ENCODE assay signal across 14 mouse cellular contexts in the genomic region with DNA sequence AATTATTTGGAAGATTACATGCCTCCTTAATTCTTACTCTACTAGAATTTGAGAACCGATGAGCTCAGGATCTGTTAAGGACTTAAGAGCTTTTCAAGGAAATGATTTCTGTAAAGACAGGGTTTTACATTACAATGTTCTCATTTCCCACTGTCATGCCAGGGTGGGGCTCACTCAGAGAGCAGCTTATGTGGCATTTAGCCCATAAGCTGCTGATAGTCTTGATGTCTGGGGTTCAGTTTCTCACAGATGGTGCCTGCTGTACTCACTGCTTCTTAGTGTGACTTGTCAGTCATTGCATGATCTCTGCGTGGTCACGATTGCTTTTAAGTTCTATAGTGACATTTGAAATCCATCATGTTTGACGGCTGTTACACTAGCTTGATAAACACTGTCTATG.
DNase-seq lines count a peak whose midpoint lies in the region; ATAC-seq and TF ChIP-seq lines count a peak whose summit lies in the region.
"Had no signal": no experiment of that assay in that cellular context is flagged by ENCODE, and none has a peak within 500 bp of the region (broad histone marks: within the 10 kb centered on the region; RNA-seq: fewer than 3 reads in every experiment).

No protein-coding gene starts in this region.

- DNase-seq in forebrain, embryonic 10.5 days (ENCODE audit: extremely low spot score, low spot score): no peak
- DNase-seq in left cerebral cortex, postnatal 4 days: peak; percentile 0
- no peak for DNase-seq in left cerebral cortex, postnatal 10 days (ENCODE audit: extremely low spot score in 1 of 2, low spot score in 2 of 2)
- peak; percentile 1 for DNase-seq in R1 (ENCODE audit: low read depth, low spot score)
- peak; percentile 6 for DNase-seq in forebrain, postnatal 0 days
- DNase-seq: B cell, adult 2 months; cerebellum, adult 18-20 months; lung, postnatal 4 days had no signal

- TF ChIP-seq CTCF in forebrain, postnatal 0 days (IDR thresholded peaks at IDR 0.05; ENCODE audit: low read depth): no peak

- H3K9ac ChIP-seq in forebrain, embryonic 13.5 days: no peak overlapping the region
- no peak overlapping the region for H3K9ac ChIP-seq in forebrain, postnatal 0 days
- no peak overlapping the region for H3K9ac ChIP-seq in heart, embryonic 12.5 days
- H3K9ac ChIP-seq: embryonic facial prominence, embryonic 15.5 days; heart, embryonic 15.5 days; liver, embryonic 12.5 days had no signal

- H3K4me3 ChIP-seq in forebrain, embryonic 13.5 days: no peak overlapping the region
- no peak overlapping the region for H3K4me3 ChIP-seq in forebrain, embryonic 10.5 days
- no peak overlapping the region for H3K4me3 ChIP-seq in forebrain, postnatal 0 days (ENCODE audit: low read depth, low read length)
- no peak overlapping the region for H3K4me3 ChIP-seq in heart, embryonic 12.5 days
- H3K4me3 ChIP-seq: embryonic facial prominence, embryonic 15.5 days; heart, embryonic 15.5 days; liver, embryonic 12.5 days had no signal

- intact Hi-C loops in left cerebral cortex, postnatal 4 days (cut with DNase I): no loop called here
- intact Hi-C loops in left cerebral cortex, postnatal 10 days (cut with DNase I): no loop called here

- H3K9me3 ChIP-seq in forebrain, embryonic 13.5 days (replicated peaks): no peaks in the 10 kb centered on the region
- no peaks in the 10 kb centered on the region for H3K9me3 ChIP-seq in forebrain, embryonic 10.5 days
- no peaks in the 10 kb centered on the region for H3K9me3 ChIP-seq in forebrain, postnatal 0 days (ENCODE audit: low read length)
- H3K9me3 ChIP-seq in heart, embryonic 12.5 days (replicated peaks): no peaks in the 10 kb centered on the region
- H3K9me3 ChIP-seq: embryonic facial prominence, embryonic 15.5 days; heart, embryonic 15.5 days; liver, embryonic 12.5 days had no signal

- no peaks in the 10 kb centered on the region for H3K27me3 ChIP-seq in forebrain, embryonic 13.5 days
- no peaks in the 10 kb centered on the region for H3K27me3 ChIP-seq in forebrain, embryonic 10.5 days (ENCODE audit: poor library complexity, severe bottlenecking)
- no peaks in the 10 kb centered on the region for H3K27me3 ChIP-seq in forebrain, postnatal 0 days (ENCODE audit: insufficient read depth, low read length)
- H3K27me3 ChIP-seq in heart, embryonic 12.5 days (replicated peaks): no peaks in the 10 kb centered on the region
- H3K27me3 ChIP-seq: embryonic facial prominence, embryonic 15.5 days; heart, embryonic 15.5 days; liver, embryonic 12.5 days had no signal

- WGBS in forebrain, embryonic 13.5 days: 68% methylated on average over 4 of the region's 4 CpGs
- WGBS in forebrain, embryonic 10.5 days: 79% methylated on average over 4 of the region's 4 CpGs
- 39% methylated on average over 4 of the region's 4 CpGs for WGBS in forebrain, postnatal 0 days
- 66% methylated on average over 4 of the region's 4 CpGs for WGBS in heart, embryonic 12.5 days

- H3K36me3 ChIP-seq in forebrain, embryonic 13.5 days (ENCODE audit: poor library complexity, severe bottlenecking): no peaks in the 10 kb centered on the region
- H3K36me3 ChIP-seq in forebrain, embryonic 10.5 days (replicated peaks): no peaks in the 10 kb centered on the region
- H3K36me3 ChIP-seq in forebrain, postnatal 0 days (ENCODE audit: insufficient read depth): no peaks in the 10 kb centered on the region
- H3K36me3 ChIP-seq in heart, embryonic 12.5 days: no peaks in the 10 kb centered on the region
- H3K36me3 ChIP-seq: embryonic facial prominence, embryonic 15.5 days; heart, embryonic 15.5 days; liver, embryonic 12.5 days had no signal

- no peak overlapping the region for H3K27ac ChIP-seq in forebrain, embryonic 13.5 days
- no peak overlapping the region for H3K27ac ChIP-seq in forebrain, embryonic 10.5 days
- no peak overlapping the region for H3K27ac ChIP-seq in forebrain, postnatal 0 days (ENCODE audit: low read depth, low read length)
- H3K27ac ChIP-seq in heart, embryonic 12.5 days (ENCODE audit: poor library complexity, severe bottlenecking): no peak overlapping the region
- H3K27ac ChIP-seq: embryonic facial prominence, embryonic 15.5 days; heart, embryonic 15.5 days; liver, embryonic 12.5 days had no signal

- no peak overlapping the region for H3K4me2 ChIP-seq in forebrain, embryonic 13.5 days
- no peak overlapping the region for H3K4me2 ChIP-seq in forebrain, postnatal 0 days (ENCODE audit: low read depth)
- no peak overlapping the region for H3K4me2 ChIP-seq in heart, embryonic 12.5 days
- H3K4me2 ChIP-seq: embryonic facial prominence, embryonic 15.5 days; heart, embryonic 15.5 days; liver, embryonic 12.5 days had no signal

- no peaks in the 10 kb centered on the region for H3K4me1 ChIP-seq in forebrain, embryonic 13.5 days
- H3K4me1 ChIP-seq in forebrain, embryonic 10.5 days: peaks cover 6% of the 10 kb centered on the region; the same call in 1 of the 2 replicates
- H3K4me1 ChIP-seq in forebrain, postnatal 0 days (ENCODE audit: insufficient read depth): no peaks in the 10 kb centered on the region
- no peaks in the 10 kb centered on the region for H3K4me1 ChIP-seq in heart, embryonic 12.5 days (replicated peaks)
- H3K4me1 ChIP-seq: embryonic facial prominence, embryonic 15.5 days; heart, embryonic 15.5 days; liver, embryonic 12.5 days had no signal

- ATAC-seq in forebrain, embryonic 13.5 days: peak; percentile 61
- ATAC-seq in forebrain, postnatal 0 days: peak; percentile 73; the same call in 1 of the 2 replicates
- no peak for ATAC-seq in heart, embryonic 12.5 days (ENCODE audit: insufficient number of reproducible peaks, low FRiP score)
- ATAC-seq in megakaryocyte progenitor cell, adult 5-6 weeks (replicated peaks; ENCODE audit: poor library complexity): no peak
- ATAC-seq: liver, embryonic 12.5 days had no signal

Comparison
In these comparisons a context has a peak if more than half of its experiments do, and no peak if none do; other contexts are left out.
1. DNase-seq: peak in left cerebral cortex, postnatal 4 days (single experiment), R1 (single experiment) and forebrain, postnatal 0 days (single experiment); none in forebrain, embryonic 10.5 days (single experiment) and left cerebral cortex, postnatal 10 days (0 of 2).
2. ATAC-seq: peak in forebrain, embryonic 13.5 days (single experiment) and forebrain, postnatal 0 days (single experiment); none in heart, embryonic 12.5 days (single experiment) and megakaryocyte progenitor cell, adult 5-6 weeks (single experiment).